Mouse (Mus musculus): ENCODE measurements at regions not wholly inside any gene's neighbourhood (a gene's known extent, or its start where the extent isn't known, plus 50 kb on each side); places are given as distances from the start of the nearest gene placed in this dataset. TPM values are rescaled to one million over a fixed set of nuclear protein-coding genes. Genes with fewer than 3 reads are reported as not detected.

DNA sequence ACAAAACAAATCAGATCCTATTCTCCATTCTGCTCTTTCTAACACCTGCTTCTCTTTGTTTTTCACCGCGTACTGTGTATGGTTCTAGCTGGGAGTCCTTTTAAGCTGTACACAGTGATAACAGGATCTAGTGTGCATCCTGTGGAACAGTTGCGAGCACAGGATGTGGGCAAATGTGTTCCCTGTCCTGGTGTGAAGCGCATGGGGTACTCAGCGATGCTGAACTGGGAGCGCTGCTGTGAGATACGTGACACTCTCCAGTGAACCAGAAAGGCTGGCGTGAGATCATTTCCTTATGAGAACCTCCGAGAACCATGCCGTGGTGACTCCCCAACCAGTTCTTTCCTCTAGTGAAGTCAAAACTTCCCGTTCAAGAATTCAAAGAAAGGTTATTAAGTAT lies 72.6 kb upstream of the Kif2a start:
- peak; percentile 88 for DNase-seq (ENCODE audit: low spot score)

DNA sequence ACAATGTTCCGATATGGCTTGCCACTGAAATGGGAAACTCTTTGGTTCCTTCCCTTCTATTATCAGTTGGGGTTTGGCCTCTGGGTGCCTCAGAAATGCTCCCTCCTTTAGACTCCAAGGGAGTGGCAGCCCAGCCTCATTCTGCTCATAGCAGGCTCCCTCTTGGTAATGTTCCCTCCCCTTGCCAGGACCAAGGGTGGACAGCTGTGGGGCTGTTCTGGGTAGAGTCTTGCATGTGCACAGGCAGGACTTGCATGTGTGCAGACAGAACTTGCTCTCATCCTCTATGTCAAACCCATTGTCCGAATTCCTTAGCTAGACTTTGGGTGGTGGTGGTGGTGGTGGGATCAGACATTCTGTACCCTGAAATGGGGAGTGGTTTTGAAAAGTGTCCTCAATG lies 71.8 kb upstream of the Kif2a start:
- DNase-seq (ENCODE audit: low spot score) = no peak

DNA sequence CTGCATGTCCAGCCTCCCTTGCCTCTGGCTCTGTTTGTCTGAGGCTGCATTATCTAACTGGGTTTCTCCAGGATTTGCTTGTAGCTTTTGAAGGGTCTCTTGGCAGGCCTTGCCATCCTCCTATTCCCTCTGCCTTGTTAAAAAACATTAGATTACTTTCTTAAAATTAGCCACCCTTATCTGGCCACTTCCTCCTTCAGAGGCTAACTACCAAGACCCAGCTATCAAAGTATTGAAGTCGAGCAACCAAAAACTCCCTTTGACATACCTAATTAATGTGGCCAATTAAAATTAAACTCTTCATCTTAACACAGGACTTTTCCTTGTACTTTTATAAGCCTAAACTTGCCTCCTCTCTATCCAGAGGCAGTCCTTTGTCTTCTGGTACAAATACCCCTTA lies 66.3 kb upstream of the Kif2a start:
- no peak for DNase-seq (ENCODE audit: low spot score)

DNA sequence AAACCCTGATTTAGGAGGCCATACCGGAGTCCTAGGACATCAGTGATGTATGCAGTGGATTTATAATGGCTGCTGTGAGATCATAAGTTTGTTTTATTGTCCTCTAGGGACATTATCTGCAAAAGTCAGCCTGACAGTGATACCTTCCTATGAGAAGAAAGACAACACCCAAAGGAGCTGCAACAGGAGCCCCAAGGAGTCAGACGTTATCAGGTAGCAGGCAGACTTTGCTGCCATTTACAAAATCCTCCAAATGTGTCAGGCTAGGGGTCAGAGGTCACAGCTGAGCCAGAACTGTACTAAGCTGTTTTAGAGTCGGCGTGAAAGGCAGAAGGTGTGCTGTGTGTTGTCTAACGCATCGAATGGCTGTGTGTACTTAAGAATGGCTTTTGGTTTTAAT lies 65.4 kb upstream of the Kif2a start:
- DNase-seq (ENCODE audit: low spot score) = no peak

DNA sequence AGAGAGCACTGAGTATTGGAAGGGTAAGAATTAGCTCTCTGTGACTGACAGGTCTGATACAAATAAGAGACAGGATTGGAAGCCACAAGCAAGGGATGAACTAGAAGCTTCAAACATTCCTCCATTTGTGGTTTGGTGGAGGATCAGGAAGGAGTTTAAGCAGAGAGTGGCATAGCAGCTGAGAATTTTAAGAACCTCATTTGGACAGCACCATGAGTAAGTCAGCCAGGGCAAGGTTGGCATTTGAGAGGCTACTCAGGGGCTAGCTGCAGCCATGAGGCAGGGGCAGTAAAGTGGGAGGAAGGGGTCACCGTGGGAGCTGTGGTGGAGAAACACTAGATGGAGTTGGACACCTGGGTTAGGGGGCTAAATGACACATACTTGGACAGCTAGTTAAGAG lies 56.2 kb upstream of the Kif2a start:
- no peak for DNase-seq (ENCODE audit: low spot score)

DNA sequence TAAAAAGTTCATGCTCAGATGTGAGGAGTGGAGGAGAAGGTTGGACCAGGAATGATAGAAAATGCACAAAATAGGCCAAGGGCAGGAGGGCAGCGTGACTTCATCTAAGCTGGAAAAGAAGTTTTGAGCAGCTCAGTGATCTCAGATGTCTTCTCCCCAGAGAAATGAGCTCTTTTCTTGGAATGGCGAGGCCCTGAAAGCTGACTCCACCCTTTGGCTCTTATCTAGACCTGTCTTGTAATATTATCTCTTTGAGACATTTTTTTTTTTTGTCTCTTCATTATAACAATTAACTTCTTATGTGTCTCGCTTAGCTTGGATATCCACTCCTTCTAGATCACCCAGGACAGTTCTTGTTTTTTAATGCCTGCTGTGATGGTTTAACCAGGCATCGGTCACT lies 53.0 kb upstream of the Kif2a start:
- DNase-seq (ENCODE audit: low spot score) = no peak

DNA sequence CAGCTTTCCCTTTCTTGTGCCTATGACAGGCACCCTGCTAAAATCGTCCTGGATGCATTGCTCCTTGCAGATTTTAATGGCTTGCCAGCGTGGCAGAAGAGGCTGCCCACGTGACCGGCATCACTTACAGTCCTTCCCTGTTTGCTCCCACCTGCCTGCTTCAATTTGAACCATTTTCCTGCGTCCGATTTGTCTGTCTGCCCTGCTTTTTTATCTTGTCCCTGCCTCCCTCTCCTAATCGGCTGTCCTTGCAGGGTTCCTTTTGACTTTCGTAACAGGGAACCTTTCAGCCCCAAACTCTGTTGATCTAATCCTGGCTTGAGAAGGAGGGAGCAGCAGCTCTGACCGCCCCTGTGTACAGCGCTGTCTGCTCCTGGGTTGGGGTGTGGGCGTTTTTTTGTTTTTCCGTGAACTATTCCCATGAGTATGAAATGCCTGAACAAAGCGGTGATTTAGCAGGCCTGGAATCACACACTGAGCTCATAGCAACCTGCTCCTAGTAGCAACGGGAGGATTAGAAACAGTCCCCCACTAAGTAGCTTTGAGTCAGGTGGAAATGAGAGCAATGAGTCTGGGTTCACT lies 51.2 kb upstream of the Kif2a start:
- DNase-seq (ENCODE audit: low spot score) = no peak

DNA sequence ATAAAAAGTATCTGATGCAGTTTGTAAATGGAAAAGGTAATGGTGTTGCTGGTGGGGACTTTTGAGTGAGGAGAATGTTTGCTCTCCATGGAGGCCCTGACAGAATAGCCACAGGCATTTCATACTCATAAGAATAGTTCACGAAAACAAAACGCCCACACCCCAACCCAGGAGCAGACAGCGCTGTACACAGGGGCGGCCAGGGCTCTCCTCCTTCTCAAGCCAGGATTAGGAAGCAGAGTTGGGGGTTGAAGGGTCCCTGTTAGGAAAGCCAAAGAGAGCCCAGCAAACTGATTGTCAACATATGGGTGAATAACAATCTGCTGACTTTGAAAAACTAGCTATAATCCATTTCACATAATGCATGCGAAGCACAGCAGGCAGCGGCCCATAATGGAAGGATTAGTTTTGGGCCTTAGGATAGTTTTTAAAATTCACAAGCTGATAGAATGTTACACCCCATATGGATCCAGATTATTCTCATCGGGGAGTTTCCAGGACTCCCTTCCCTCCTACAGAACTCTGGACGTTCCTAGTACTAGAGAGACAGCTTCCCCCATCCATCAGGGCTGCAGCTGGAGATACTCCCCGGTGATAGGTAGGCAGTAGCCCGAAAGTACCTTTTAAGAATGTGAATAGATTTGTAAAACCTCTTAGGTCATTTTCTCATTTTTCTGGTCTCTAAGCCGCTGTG lies 50.6 kb upstream of the Kif2a start:
- no peak for DNase-seq (ENCODE audit: low spot score)

Small RNAs in the stretch of these regions (microRNA-seq; reads per million reads assigned to microRNA genes)
- gene Gm22118 (ENCODE audit: borderline number of aligned reads) = not detected

Data from thymus, postnatal 0 days (tissue).